Mouse (Mus musculus): Measurements from ENCODE around the gene Bglap.
"Not testable (repeated sequence)": the region's sequence is repeated elsewhere in the genome, so short reads cannot be mapped to it uniquely, and the experiment has no call there.

The Bglap gene

GRCm38 (mm10) chr3:88395288-88395687, 11.0 kb upstream of the Bglap start:
- in situ Hi-C loops (cut with MboI, MseI) = no loop called here

- in situ Hi-C loops (cut with MboI, MseI) = no loop called here
Measured at GRCm38 (mm10) chr3:88393776-88394375, 9.6 kb upstream of the Bglap start.

- in situ Hi-C loops (cut with MboI, MseI) = not testable (repeated sequence)
Measured at GRCm38 (mm10) chr3:88382383-88382782, 1.9 kb downstream of the Bglap start.

GRCm38 (mm10) chr3:88381389-88382315, 2.6 kb downstream of the Bglap start:
- in situ Hi-C loops (cut with MboI, MseI) = not testable (repeated sequence)

GRCm38 (mm10) chr3:88378599-88378998, 5.7 kb downstream of the Bglap start, which contains the start of gene Bglap2:
Bglap2 (minus strand) TSS chr3:88378699.
- in situ Hi-C loops (cut with MboI, MseI) = not testable (repeated sequence)

GRCm38 (mm10) chr3:88376644-88377043, 7.6 kb downstream of the Bglap start:
- in situ Hi-C loops (cut with MboI, MseI) = not testable (repeated sequence)

- in situ Hi-C loops (cut with MboI, MseI) = not testable (repeated sequence)
Measured at GRCm38 (mm10) chr3:88375750-88376626, 8.3 kb downstream of the Bglap start.

GRCm38 (mm10) chr3:88372643-88373042, 11.6 kb downstream of the Bglap start, which contains the start of gene Bglap3:
Bglap3 (minus strand) TSS chr3:88372743.
- in situ Hi-C loops (cut with MboI, MseI) = loop anchor here (25.0 kb wide), 1 partner anchor 690 kb away; no protein-coding TSS in a partner anchor

GRCm38 (mm10) chr3:88368511-88368910, 15.8 kb downstream of the Bglap start:
- in situ Hi-C loops (cut with MboI, MseI) = loop anchor here (25.0 kb wide), 1 partner anchor 694 kb away; no protein-coding TSS in a partner anchor

GRCm38 (mm10) chr3:88367517-88367916, 16.7 kb downstream of the Bglap start:
- in situ Hi-C loops (cut with MboI, MseI) = loop anchor here (25.0 kb wide), 1 partner anchor 695 kb away; no protein-coding TSS in a partner anchor

GRCm38 (mm10) chr3:88366830-88367428, 17.3 kb downstream of the Bglap start:
- in situ Hi-C loops (cut with MboI, MseI) = loop anchor here (25.0 kb wide), 1 partner anchor 695 kb away; no protein-coding TSS in a partner anchor

- in situ Hi-C loops (cut with MboI, MseI) = loop anchor here (25.0 kb wide), 1 partner anchor 696 kb away; no protein-coding TSS in a partner anchor
Measured at GRCm38 (mm10) chr3:88365705-88366361, 18.4 kb downstream of the Bglap start.

- in situ Hi-C loops (cut with MboI, MseI) = loop anchor here (25.0 kb wide), 1 partner anchor 698 kb away; no protein-coding TSS in a partner anchor
Measured at GRCm38 (mm10) chr3:88364337-88364736, 19.9 kb downstream of the Bglap start, which contains the start of gene Paqr6. Paqr6 (plus strand) TSS chr3:88364584.

GRCm38 (mm10) chr3:88363700-88364099, 20.6 kb downstream of the Bglap start:
- in situ Hi-C loops (cut with MboI, MseI) = loop anchor here (25.0 kb wide), 1 partner anchor 699 kb away; no protein-coding TSS in a partner anchor

GRCm38 (mm10) chr3:88361612-88362313, 22.5 kb downstream of the Bglap start:
- in situ Hi-C loops (cut with MboI, MseI) = loop anchor here (25.0 kb wide), 1 partner anchor 701 kb away; no protein-coding TSS in a partner anchor

- in situ Hi-C loops (cut with MboI, MseI) = loop anchor here (25.0 kb wide), 1 partner anchor 701 kb away; no protein-coding TSS in a partner anchor
Measured at GRCm38 (mm10) chr3:88361096-88361495, 23.2 kb downstream of the Bglap start.

GRCm38 (mm10) chr3:88359989-88360388, 24.3 kb downstream of the Bglap start:
- in situ Hi-C loops (cut with MboI, MseI) = loop anchor here (10.0 to 25.0 kb wide), 2 partner anchors 345 to 702 kb away; no protein-coding TSS in a partner anchor

- in situ Hi-C loops (cut with MboI, MseI) = loop anchor here (10.0 to 25.0 kb wide), 2 partner anchors 345 to 703 kb away; no protein-coding TSS in a partner anchor
Measured at GRCm38 (mm10) chr3:88359584-88359983, 24.7 kb downstream of the Bglap start.

Measured in T-helper 2 cell (primary cell).